In genomic region chr10:111298140-111299098, GRCm38 (mm10) we compare ENCODE assay signal across 8 mouse cellular contexts. TPM values are rescaled to one million over a fixed set of nuclear protein-coding genes. Genes with fewer than 3 reads are reported as not detected.
A peak's percentile ranks its signal among the peaks of the same experiment; 100 is the strongest.
DNase-seq lines count a peak whose midpoint lies in the region; ATAC-seq lines count a peak whose summit lies in the region.

Gene Bbs10, plus strand, starts transcription at chr10:111298679.

- no peaks in the 10 kb centered on the region for H3K27me3 ChIP-seq in hindbrain, embryonic 15.5 days

- no peaks in the 10 kb centered on the region for H3K9me3 ChIP-seq in hindbrain, embryonic 15.5 days

- peak within 1 kb of the TSS; percentile 64 for H3K4me2 ChIP-seq in hindbrain, embryonic 15.5 days

- peaks cover under 1% of the 10 kb centered on the region; the same call in 1 of the 2 replicates for H3K36me3 ChIP-seq in hindbrain, embryonic 15.5 days

- H3K4me1 ChIP-seq in hindbrain, embryonic 15.5 days (replicated peaks) = peaks cover 15% of the 10 kb centered on the region

- peak; percentile 92 for DNase-seq in T-cell, adult 2 months (ENCODE audit: low spot score)
- DNase-seq in cerebellum, postnatal 36 days = peak; percentile 95 to 97
- DNase-seq in frontal cortex, postnatal 36 days (ENCODE audit: low spot score in 2 of 2) = peak; percentile 93 to 97
- DNase-seq in left cerebral cortex, adult 11 months (ENCODE audit: low spot score) = peak; percentile 93
- peak; percentile 95 to 97 for DNase-seq in lung, postnatal 4 days
- peak; percentile 93 for DNase-seq in retina, postnatal 7 days (ENCODE audit: low read depth, low spot score)
- DNase-seq in urinary bladder, adult 2 months (ENCODE audit: low spot score) = peak; percentile 81

- H3K9ac ChIP-seq in hindbrain, embryonic 15.5 days = peak within 1 kb of the TSS; percentile 66

- peak within 1 kb of the TSS; percentile 60 for H3K4me3 ChIP-seq in hindbrain, embryonic 15.5 days

- peak within 1 kb of the TSS; percentile 91 for H3K27ac ChIP-seq in hindbrain, embryonic 15.5 days (replicated peaks)

- ATAC-seq in hindbrain, embryonic 15.5 days (ENCODE audit: low FRiP score, low read depth) = peak; percentile 99

- 2% methylated on average over 54 of the region's 54 CpGs for WGBS in hindbrain, embryonic 15.5 days

RNA-seq across cellular contexts. Expression of gene Bbs10, which starts in this region (rescaled TPM):
- 4.5 and 5.1 TPM in 2 replicates for polyA plus RNA-seq in hindbrain, embryonic 15.5 days (2015; fragmentation: Nextera tagmentation; extraction: Ambion mirVana)
- 3.4 and 4.9 TPM in 2 replicates for polyA plus RNA-seq in urinary bladder, adult 2 months (2012; rRNA removed)

Comparison
In these comparisons a context has a peak if more than half of its experiments do, and no peak if none do; other contexts are left out.
1. Peak in every context shown above with its lines: DNase-seq, ATAC-seq, H3K4me3 ChIP-seq and H3K27ac ChIP-seq.